Mouse (Mus musculus): ENCODE results near the gene 5031410I06Rik.
A peak's percentile ranks its signal among the peaks of the same experiment; 100 is the strongest.
"Not testable (repeated sequence)": the region's sequence is repeated elsewhere in the genome, so short reads cannot be mapped to it uniquely, and the experiment has no call there.

Gene 5031410I06Rik

DNA sequence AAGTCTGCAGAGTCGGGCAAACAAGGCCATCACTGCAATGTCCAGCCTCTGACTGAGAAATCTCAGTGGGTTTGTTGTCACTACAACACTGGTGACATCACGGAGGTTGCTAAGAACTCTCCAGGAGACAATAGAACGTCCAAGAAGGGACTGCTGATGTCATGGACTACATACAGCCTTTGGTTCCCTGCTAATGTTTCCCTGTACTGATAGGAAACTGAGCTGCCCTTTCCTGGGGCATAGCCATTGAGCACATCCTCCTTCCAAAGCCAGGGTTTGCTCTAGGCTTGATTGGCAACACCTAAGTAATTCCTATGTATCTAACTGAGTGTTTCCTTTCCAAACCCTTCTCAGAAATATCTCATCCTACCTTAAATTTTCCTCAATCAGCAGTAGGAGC, at the start of gene 5031410I06Rik:
TSS of gene 5031410I06Rik (minus strand) at position 101 of the 400 bp plus-strand sequence.
- not testable (repeated sequence) for DNase-seq (ENCODE audit: low read depth, low spot score)

DNA sequence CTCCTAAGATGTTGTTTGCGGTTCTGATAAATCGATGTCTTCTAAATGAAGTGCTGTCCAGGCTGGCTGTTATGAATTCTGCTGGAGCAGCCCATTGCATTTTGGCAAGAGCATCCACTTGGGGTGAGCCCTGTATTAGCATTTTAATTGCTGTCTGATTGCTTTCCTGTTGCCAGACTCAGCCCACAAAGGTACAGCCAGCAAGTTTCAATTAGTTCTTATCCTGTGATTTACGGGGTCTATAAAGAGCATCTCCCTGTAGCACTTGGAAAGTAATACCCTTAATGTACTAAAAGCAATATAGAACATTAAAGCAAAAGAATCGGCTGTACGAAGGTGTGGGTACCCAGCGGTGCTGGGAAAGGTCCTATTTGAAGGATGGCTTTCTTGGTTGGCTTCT, 37.7 kb upstream of the 5031410I06Rik start:
- DNase-seq (ENCODE audit: low read depth, low spot score) = no peak

DNA sequence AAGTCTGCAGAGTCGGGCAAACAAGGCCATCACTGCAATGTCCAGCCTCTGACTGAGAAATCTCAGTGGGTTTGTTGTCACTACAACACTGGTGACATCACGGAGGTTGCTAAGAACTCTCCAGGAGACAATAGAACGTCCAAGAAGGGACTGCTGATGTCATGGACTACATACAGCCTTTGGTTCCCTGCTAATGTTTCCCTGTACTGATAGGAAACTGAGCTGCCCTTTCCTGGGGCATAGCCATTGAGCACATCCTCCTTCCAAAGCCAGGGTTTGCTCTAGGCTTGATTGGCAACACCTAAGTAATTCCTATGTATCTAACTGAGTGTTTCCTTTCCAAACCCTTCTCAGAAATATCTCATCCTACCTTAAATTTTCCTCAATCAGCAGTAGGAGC, 16.2 kb upstream of the 5031410I06Rik start, which contains the start of gene Gm10220:
TSS of gene Gm10220 (minus strand) at position 101 of the 400 bp plus-strand sequence.
- not testable (repeated sequence) for DNase-seq (ENCODE audit: low read depth, low spot score)

DNA sequence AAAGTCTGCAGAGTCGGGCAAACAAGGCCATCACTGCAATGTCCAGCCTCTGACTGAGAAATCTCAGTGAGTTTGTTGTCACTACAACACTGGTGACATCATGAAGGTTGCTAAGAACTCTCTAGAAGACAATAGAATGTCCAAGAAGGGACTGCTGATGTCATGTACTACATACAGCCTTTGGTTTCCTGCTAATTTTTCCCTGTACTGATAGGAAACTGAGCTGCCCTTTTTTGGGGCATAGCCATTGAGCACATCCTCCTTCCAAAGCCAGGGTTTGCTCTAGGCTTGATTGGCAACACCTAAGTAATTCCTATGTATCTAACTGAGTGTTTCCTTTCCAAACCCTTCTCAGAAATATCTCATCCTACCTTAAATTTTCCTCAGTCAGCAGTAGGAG, 16.0 kb downstream of the 5031410I06Rik start, which contains the start of gene Gm10471:
TSS of gene Gm10471 (minus strand) at position 101 of the 400 bp plus-strand sequence.
- not testable (repeated sequence) for DNase-seq (ENCODE audit: low read depth, low spot score)

DNA sequence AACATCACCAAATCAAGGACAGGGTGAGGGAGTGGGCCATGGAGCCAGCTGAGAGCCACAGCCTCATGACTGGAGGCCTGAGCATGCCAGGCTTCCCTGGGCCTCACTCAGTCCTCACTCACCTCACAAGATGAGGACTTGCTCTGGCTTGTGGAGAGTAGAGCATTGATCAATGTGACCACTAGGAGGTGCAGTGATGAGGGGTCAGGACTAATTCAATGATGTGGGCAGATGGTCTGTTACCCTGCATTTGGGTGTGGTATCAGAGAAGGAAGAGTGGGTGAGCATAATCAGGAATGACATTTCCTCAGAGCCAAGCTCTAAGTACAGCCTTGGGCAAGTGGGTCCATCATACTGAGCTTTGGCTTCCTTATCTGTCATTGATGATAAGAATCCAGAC, 26.1 kb downstream of the 5031410I06Rik start:
- DNase-seq (ENCODE audit: low read depth, low spot score) = peak; percentile 47

DNA sequence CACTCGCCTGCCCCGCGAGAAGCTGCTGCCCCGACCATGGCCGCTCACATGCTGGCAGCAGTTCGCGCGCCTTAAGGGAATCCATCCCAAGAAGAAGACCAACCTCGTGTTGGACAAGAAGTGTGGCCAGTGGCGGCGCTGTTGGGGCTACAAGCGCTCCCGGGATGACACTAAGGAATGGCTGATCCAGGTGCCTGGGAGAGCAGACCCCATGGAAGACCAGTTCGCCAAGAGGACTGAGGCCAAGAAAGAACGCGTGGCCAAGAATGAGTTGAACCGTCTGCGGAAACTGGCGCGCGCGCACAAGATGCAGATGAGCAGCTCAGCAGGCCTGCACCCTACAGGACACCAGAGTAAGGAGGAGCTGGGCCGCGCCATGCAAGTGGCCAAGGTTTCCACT, 34.4 kb downstream of the 5031410I06Rik start:
- DNase-seq (ENCODE audit: low read depth, low spot score) = peak; percentile 68

DNA sequence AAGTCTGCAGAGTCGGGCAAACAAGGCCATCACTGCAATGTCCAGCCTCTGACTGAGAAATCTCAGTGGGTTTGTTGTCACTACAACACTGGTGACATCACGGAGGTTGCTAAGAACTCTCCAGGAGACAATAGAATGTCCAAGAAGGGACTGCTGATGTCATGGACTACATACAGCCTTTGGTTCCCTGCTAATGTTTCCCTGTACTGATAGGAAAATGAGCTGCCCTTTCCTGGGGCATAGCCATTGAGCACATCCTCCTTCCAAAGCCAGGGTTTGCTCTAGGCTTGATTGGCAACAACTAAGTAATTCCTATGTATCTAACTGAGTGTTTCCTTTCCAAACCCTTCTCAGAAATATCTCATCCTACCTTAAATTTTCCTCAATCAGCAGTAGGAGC, 46.7 kb downstream of the 5031410I06Rik start, which contains the start of gene Gm7347:
TSS of gene Gm7347 (minus strand) at position 101 of the 400 bp plus-strand sequence.
- not testable (repeated sequence) for DNase-seq (ENCODE audit: low read depth, low spot score)

All from ES-CJ7 (cell line).